11 mouse cellular contexts compared by ENCODE assay signal in the genomic region with DNA sequence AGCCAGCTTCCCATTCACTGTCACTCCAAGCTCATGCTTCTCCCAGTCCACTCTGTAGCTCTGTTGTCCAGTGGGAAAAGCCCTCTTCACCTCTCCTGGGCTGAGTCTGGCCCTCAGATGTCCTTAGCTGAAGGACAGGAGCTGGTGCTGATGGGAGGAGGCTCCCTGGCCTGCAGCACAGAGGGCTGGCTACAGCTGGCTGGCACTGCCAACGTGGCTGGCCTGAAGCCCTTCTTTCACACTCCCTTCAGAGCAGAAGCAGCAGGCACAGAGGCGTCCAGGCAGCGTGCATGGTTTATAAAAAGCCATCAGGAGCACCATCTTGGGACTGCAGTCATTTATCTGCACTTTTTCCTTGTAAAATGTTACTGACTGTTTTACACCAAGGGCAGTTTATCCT. TPM values are rescaled to one million over a fixed set of nuclear protein-coding genes. Genes with fewer than 3 reads are reported as not detected.
A peak's percentile ranks its signal among the peaks of the same experiment; 100 is the strongest.
DNase-seq lines count a peak whose midpoint lies in the region; ATAC-seq and TF ChIP-seq lines count a peak whose summit lies in the region.
"Had no signal": no experiment of that assay in that cellular context is flagged by ENCODE, and none has a peak within 500 bp of the region (broad histone marks: within the 10 kb centered on the region; RNA-seq: fewer than 3 reads in every experiment).

No protein-coding gene starts in this region.

- peak; percentile 38 to 63 for DNase-seq in heart, adult 2 months
- DNase-seq in cerebellum, adult 8-10 months: peak; percentile 5
- DNase-seq in heart, adult 9 months (ENCODE audit: low spot score in 2 of 2): peak; percentile 28 to 31
- peak; percentile 37 to 63 for DNase-seq in left cerebral cortex, postnatal 10 days (ENCODE audit: extremely low spot score in 1 of 2, low spot score in 2 of 2)
- no peak for DNase-seq in embryo, embryonic 10 days (ENCODE audit: low spot score)
- no peak for DNase-seq in thymus, postnatal 36 days
- DNase-seq in T-cell, adult 2 months (ENCODE audit: low spot score): no peak
- DNase-seq: lung, embryonic 14.5 days had no signal

- 43% methylated on average over 3 of the region's 3 CpGs for WGBS in heart, adult 2 months
- 62% methylated on average over 3 of the region's 3 CpGs for WGBS in heart, embryonic 11.5 days (ENCODE audit: insufficient replicate concordance)

- TF ChIP-seq CTCF in heart, adult 2 months (IDR thresholded peaks at IDR 0.05): no peak

- intact Hi-C loops in heart, adult 2 months (cut with DNase I): no loop called here
- intact Hi-C loops in left cerebral cortex, postnatal 10 days (cut with DNase I): no loop called here

- H3K4me1 ChIP-seq in heart, adult 2 months (ENCODE audit: control insufficient read depth, insufficient read depth, low read length): no peaks in the 10 kb centered on the region
- H3K4me1 ChIP-seq in heart, embryonic 11.5 days (ENCODE audit: control insufficient read depth, insufficient read depth, low read length): no peaks in the 10 kb centered on the region
- H3K4me1 ChIP-seq: heart, embryonic 15.5 days had no signal

- H3K27me3 ChIP-seq in heart, adult 2 months (ENCODE audit: control insufficient read depth, insufficient read depth, low read length): no peaks in the 10 kb centered on the region
- H3K27me3 ChIP-seq in heart, embryonic 11.5 days (ENCODE audit: control insufficient read depth, insufficient read depth, low read length): no peaks in the 10 kb centered on the region
- H3K27me3 ChIP-seq: heart, embryonic 15.5 days had no signal

- H3K27ac ChIP-seq in heart, adult 2 months: no peak overlapping the region
- no peak overlapping the region for H3K27ac ChIP-seq in heart, embryonic 11.5 days (ENCODE audit: low read depth, low read length)
- H3K27ac ChIP-seq: heart, embryonic 15.5 days had no signal

- H3K36me3 ChIP-seq in heart, adult 2 months (ENCODE audit: control insufficient read depth, insufficient read depth, low read length): no peaks in the 10 kb centered on the region
- H3K36me3 ChIP-seq in heart, embryonic 11.5 days (ENCODE audit: control insufficient read depth, insufficient read depth, low read length): no peaks in the 10 kb centered on the region
- H3K36me3 ChIP-seq: heart, embryonic 15.5 days had no signal

- no peak overlapping the region for H3K4me3 ChIP-seq in heart, adult 2 months
- no peak overlapping the region for H3K4me3 ChIP-seq in heart, embryonic 11.5 days (ENCODE audit: low read depth, low read length)
- H3K4me3 ChIP-seq: heart, embryonic 15.5 days had no signal

- H3K9ac ChIP-seq in heart, adult 2 months (ENCODE audit: low read depth, low read length): no peak overlapping the region
- H3K9ac ChIP-seq in heart, embryonic 11.5 days (ENCODE audit: low read depth, low read length): no peak overlapping the region
- H3K9ac ChIP-seq: heart, embryonic 15.5 days; lung, embryonic 14.5 days had no signal

- no peak overlapping the region for H3K4me2 ChIP-seq in heart, embryonic 11.5 days
- H3K4me2 ChIP-seq: heart, embryonic 15.5 days; lung, embryonic 14.5 days had no signal

- ATAC-seq in heart, embryonic 11.5 days (replicated peaks; ENCODE audit: insufficient number of reproducible peaks, low FRiP score, low TSS enrichment): no peak

- H3K79me2 ChIP-seq in heart, adult 2 months (replicated peaks; ENCODE audit: control insufficient read depth, insufficient read depth, low read length): no peaks in the 10 kb centered on the region

- 0 out of 2 replicates have a peak, but pooled peaks cover 2% of the 10 kb centered on the region for H3K9me3 ChIP-seq in heart, embryonic 11.5 days (replicated peaks; ENCODE audit: control insufficient read depth, low read length)
- H3K9me3 ChIP-seq: heart, embryonic 15.5 days had no signal

- TF ChIP-seq EP300 in heart, adult 2 months (IDR thresholded peaks at IDR 0.05; ENCODE audit: insufficient read depth, low read depth, low read length): no peak

- no peak for TF ChIP-seq POLR2A in heart, adult 2 months (IDR thresholded peaks at IDR 0.05; ENCODE audit: insufficient read depth, low read depth, low read length)

RNA-seq across cellular contexts. Expression of gene Olfm4, which starts 13.7 kb away (rescaled TPM):
- total RNA-seq in heart, adult 2 months (2021): not detected
- polyA plus RNA-seq in heart, adult 2 months (2012; rRNA removed): not detected in 2 replicates
- polyA plus RNA-seq in heart, embryonic 11.5 days (2014; fragmentation: Nextera tagmentation; extraction: Ambion mirVana): 0.15 and 0.33 TPM in 2 replicates
- 1 to 10 TPM; 1.5 to 2.0 TPM for total RNA-seq in left cerebral cortex, postnatal 10 days (2021)
- total RNA-seq: ES-E14 had no signal

Comparison
In these comparisons a context has a peak if more than half of its experiments do, and no peak if none do; other contexts are left out.
1. DNase-seq: peak in heart, adult 2 months (2 of 2), cerebellum, adult 8-10 months (single experiment), heart, adult 9 months (2 of 2) and left cerebral cortex, postnatal 10 days (2 of 2); none in embryo, embryonic 10 days (single experiment), thymus, postnatal 36 days (0 of 2) and T-cell, adult 2 months (single experiment).